Mouse (Mus musculus): ENCODE measurements around the gene Chrne.

DNA sequence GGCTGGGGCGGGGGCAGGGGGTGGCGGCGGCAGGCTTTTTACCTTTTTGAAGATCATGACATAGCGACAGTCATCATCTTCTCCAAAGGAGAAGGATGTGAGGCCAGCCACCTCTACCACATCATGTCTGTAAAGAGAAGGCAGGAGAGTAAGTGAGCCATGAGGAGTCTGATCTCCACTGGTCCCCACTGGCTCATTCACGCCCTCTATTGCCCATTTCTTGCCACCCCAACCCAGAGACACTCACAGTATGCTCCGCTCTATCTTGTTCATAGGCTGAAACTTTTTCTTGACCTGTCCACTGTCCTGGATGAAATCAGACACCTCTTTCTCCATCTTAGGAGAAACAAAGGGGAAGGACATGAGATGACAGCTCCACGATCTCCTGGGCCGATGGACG is 45.7 kb upstream of the Chrne start:
- TF ChIP-seq CTCF (IDR thresholded peaks at IDR 0.05; ENCODE audit: borderline replicate concordance, insufficient read depth, low read depth, low read length) (no peak), POLR2A (IDR thresholded peaks at IDR 0.05; ENCODE audit: borderline replicate concordance, insufficient read depth, low read length) (no peak)

All from cerebellum, adult 2 months (tissue).